Mouse (Mus musculus): ENCODE measurements around the gene Lefty2.
"Not testable (repeated sequence)": the region's sequence is repeated elsewhere in the genome, so short reads cannot be mapped to it uniquely, and the experiment has no call there.

Gene Lefty2

DNA sequence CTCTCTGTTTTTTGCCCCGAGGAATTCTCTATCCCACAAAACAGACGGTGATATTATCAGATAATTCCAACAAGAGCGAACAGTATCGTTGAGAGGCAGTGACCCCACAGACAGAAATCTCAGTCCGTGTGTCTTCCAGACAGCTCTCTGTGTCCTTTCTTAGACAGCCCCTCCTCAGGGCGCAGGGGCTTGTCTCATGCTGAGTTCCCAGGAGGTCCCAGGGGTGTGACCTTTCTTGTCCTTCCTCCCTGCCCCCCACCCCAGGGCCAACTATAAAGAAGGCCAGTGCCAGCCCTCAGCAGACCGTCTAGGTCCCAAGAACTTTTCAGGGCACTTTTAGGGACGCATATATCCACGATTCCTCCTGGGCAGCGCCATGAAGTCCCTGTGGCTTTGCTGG is at the start of gene Lefty2:
Lefty2 (plus strand) TSS at position 301 of the 400 bp plus-strand sequence.
- no peak for DNase-seq

- DNase-seq = peak; percentile 79 to 91
Measured at GRCm38 (mm10) chr1:180848114-180848510, 44.8 kb upstream of the Lefty2 start.

GRCm38 (mm10) chr1:180848511-180849241 is 44.2 kb upstream of the Lefty2 start:
- peak; percentile 33 to 70 for DNase-seq

GRCm38 (mm10) chr1:180849701-180850301 is 43.1 kb upstream of the Lefty2 start:
- DNase-seq = peak in 1 of 2 experiments; percentile 6

- peak; percentile 100 for DNase-seq
Measured at GRCm38 (mm10) chr1:180850316-180851270, 42.3 kb upstream of the Lefty2 start, which contains the start of gene Sde2. TSS of gene Sde2 (plus strand) at chr1:180851127.

DNA sequence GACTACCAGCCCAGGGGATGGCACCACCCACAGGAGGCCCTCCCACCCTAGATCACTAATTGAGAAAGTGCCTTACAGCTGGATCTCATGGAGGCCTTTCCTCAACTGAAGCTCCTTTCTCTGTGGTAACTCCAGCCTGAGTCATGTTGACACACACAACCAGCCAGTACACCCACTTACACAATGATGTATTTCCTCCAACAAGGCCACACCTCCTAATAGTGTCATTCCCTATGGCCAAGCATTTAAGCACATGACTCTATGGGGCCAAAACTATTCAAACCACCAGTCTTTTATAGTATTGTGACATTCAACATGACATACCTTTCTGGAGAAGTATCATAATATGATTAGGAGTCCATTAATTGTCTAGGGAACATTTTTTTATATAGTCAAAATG is 34.1 kb upstream of the Lefty2 start:
- no peak for DNase-seq

DNA sequence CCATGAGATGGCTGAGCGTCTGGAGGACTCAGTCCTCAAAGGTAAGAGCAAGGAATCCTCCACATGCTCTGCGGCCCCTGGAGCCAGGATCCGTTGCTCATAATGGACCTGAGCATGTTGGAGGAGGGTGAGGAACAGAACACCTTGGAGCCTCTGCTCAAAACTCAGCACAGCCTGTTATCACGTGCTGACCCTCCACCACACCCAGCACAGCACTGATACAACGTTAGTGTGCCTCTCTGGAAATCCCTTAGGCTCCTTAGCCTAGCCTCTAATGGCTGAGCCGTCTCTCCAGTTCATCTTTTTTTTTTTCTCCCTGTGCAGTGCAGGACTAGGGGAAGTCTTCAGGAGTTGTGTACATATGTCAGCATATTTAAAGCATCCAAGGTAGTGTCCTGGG is 32.9 kb upstream of the Lefty2 start:
- DNase-seq = no peak

- DNase-seq = peak in 1 of 2 experiments; percentile 8
Measured at GRCm38 (mm10) chr1:180863606-180864005, 29.3 kb upstream of the Lefty2 start.

DNA sequence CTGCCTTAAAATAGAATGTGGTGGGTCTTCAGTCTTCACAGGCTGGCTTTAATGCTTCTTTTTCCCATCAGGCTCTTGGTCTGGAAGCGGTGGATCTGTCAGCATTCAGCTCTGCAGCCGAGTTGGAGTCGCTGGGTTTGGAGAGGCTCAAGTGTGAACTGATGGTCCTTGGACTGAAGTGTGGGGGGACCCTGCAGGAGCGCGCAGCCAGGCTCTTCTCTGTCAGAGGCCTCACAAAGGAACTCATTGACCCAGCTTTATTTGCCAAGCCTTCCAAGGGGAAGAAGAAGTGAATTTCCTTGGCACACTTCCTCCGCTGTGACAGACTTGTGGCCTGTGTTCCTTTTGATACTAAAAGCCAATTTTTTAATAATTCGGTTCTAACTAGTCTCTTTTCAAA is 26.9 kb upstream of the Lefty2 start:
- no peak for DNase-seq

GRCm38 (mm10) chr1:180870122-180870650 is 22.7 kb upstream of the Lefty2 start:
- DNase-seq = no peak

DNA sequence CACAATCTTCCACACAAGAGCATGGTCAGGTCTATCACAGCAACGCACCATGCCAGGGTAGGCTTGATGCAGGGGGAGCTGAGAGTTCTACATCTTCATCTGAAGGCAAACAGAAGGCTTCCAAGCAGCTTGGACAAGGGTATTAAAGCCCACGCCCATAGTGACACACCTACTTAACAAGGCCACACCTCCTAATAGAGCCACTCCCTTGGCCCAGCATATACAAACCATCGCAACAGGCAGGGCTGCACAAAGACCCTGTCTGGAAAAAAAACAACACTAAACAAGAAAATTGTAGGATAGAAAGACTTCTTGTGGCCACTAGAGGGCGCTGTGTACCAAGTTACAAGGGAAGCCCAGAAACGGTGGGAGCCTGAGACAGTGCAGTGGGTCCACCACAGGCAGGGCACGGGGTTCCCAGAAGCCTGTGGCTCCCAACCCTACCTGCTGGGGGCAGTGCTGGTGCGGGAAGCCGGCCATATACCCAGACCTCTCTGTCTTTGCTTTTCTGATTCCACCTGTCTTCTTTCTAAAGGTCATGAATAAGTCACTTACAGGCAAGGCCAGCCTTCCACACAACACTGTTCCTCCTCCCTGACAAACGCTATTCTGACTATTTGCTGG is 18.9 kb upstream of the Lefty2 start:
- DNase-seq = peak; percentile 42 to 76

DNA sequence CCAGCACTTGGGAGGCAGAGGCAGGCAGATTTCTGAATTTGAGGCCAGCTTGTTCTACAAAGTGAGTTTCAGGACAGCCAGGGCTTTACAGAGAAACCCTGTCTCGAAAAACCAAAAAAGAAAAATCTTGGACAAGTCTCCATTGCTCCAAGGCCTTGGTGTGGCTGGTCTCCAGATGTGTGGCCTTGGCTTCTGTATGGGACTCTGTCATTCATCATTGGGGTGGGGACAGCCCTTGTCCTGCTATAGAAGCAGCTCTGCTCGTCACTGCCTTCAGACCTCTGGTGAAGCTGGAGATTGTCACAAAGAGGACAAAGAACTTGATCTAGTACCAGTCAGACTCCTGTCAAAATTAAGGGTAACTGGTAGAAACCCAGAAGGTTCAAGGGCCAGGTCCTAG is 18.3 kb upstream of the Lefty2 start:
- no peak for DNase-seq

- DNase-seq = no peak
Measured at GRCm38 (mm10) chr1:180875126-180875525, 17.8 kb upstream of the Lefty2 start.

- no peak for DNase-seq
Measured at GRCm38 (mm10) chr1:180877466-180877865, 15.4 kb upstream of the Lefty2 start.

GRCm38 (mm10) chr1:180881768-180882167 is 11.1 kb upstream of the Lefty2 start:
- DNase-seq = no peak

DNA sequence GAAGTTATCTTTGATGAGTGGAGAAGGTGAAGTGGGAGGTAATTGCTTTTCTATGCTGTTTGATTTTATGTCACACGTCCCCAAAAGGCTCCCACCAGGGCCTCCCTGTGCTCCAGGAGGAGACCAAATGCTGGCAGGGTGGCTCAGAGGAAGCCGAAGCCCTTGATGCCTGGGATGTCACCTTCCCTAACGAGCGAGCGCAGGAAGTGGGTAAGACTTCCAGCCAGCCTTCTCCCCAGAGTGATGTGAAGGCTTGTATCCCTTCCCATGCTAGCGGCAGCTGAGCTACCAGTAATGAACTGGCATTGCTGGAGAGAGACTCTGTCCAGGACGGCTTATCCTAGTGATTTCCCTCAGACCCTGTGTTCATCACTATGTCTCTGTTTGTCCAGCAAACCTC is 9.2 kb upstream of the Lefty2 start:
- no peak for DNase-seq

DNA sequence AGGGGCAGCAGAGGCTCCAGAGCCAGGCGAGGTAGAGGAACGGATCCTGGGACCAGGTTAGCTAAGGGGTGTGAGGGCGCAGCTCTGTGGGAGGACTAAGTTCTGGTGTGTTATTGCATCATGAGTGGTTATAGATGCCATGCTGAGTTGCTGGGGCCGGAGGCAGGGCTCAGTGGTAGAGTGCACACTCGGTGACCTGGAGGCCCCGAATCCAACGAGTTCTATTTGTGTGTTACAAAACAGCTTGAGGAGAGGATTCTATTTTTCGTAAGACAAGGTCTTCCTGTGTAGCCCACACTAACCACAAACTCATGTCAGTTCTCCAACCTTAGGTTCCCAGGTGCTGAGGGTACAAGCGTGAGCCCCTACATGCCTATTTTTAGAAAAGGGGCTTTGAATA is 8.4 kb upstream of the Lefty2 start:
- DNase-seq = no peak

GRCm38 (mm10) chr1:180888556-180889042 is 4.3 kb upstream of the Lefty2 start:
- peak; percentile 85 to 86 for DNase-seq

GRCm38 (mm10) chr1:180889172-180889571 is 3.7 kb upstream of the Lefty2 start:
- DNase-seq = no peak

GRCm38 (mm10) chr1:180889841-180890240 is 3.1 kb upstream of the Lefty2 start:
- DNase-seq = peak in 1 of 2 experiments; percentile 13

DNA sequence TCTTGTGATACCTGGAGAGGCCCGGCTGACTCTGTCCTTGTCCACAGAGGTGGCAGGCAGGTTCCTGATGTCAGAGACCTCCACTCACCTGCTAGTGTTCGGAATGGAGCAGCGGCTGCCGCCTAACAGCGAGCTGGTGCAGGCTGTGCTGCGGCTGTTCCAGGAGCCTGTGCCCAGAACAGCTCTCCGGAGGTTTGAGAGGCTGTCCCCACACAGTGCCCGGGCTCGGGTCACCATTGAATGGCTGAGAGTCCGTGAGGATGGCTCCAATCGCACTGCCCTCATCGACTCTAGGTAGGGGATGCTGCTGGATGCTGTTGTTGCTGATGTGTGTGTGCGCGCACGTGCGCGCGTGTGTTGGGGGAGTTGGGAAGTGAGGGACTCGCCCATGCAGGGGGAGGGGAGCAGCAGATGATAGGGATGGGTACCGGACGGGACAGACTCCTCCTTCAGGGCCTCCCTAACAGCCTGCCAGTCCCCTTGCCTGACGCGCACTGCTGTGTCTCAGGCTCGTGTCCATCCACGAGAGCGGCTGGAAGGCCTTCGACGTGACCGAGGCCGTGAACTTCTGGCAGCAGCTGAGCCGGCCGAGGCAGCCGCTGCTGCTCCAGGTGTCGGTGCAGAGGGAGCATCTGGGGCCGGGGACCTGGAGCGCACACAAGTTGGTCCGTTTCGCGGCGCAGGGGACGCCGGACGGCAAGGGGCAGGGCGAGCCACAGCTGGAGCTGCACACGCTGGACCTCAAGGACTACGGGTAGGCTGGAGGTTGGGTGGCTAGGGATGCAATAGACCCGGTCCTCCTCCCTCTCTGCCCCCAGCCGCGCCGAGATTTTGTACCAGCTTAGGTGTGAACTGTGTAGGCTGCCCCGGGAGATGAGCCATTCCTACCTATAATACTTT is 1.4 kb downstream of the Lefty2 start:
- DNase-seq = not testable (repeated sequence)

All from kidney, postnatal 25 days (tissue).